Mouse (Mus musculus): Measurements from ENCODE around the gene Hif3a. TPM values are rescaled to one million over a fixed set of nuclear protein-coding genes. Genes with fewer than 3 reads are reported as not detected.

Gene Hif3a
- polyA plus RNA-seq, 1 experiment from 2014 or later: 7.4 TPM

DNA sequence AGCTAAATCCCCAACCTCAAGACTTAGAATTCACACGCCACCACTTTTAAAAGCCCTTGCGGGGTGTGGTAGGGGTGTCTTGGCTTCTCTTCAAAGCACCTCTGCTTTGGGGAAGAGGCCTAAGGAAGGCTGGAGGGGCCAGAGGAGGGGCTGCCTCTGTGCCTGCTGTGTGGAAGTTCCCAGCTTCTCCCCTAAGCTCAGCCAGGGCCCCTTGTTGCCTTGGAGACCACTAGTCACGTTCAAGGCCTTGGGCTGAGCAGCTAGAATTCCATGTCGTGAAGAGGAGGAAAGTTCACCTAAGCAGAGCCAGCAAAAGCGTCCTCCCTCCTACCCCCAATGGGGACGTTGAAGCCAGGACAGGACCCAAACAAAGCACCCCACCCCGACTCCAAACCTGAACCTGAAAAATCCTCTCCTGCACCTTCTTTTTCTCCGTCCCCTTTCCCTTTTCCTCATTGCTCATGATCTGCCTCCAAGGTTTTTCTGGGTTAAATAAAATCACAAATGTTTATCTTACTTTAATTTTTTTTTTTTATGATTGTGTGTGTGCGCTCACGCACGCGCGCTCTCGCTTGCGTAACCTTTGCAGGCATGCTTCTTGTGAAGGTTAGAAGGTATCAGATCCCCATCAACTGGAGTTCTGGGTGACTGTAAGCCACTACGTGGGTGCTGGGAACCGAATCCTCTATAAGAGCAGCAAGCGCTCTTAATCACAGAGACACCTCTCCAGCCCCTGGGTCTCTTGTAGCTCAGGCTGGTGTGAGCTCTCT, 70.4 kb downstream of the Hif3a start:
- peaks cover 68% of the 10 kb centered on the region for H3K4me1 ChIP-seq
- peak overlapping the region; percentile 18 for H3K4me3 ChIP-seq
- peak; percentile 80 for DNase-seq (ENCODE audit: low spot score)
- no peaks in the 10 kb centered on the region for H3K27me3 ChIP-seq (ENCODE audit: low read depth, poor library complexity, severe bottlenecking)
- H3K9me3 ChIP-seq (replicated peaks): no peaks in the 10 kb centered on the region
- peaks cover 21% of the 10 kb centered on the region for H3K36me3 ChIP-seq
- peak overlapping the region; percentile 87 for H3K27ac ChIP-seq
- 61% methylated on average over 18 of the region's 18 CpGs for WGBS

- Histone ChIP-seq H3K4me3 (no peak overlapping the region), H3K36me3 (peaks cover 8% of the 10 kb centered on the region), H3K27me3 (ENCODE audit: low read depth, poor library complexity, severe bottlenecking) (no peaks in the 10 kb centered on the region), H3K27ac (peak overlapping the region; percentile 71; the same call in 1 of the 2 replicates), H3K9me3 (replicated peaks) (no peaks in the 10 kb centered on the region), H3K4me1 (peaks cover 53% of the 10 kb centered on the region)
- WGBS: 55% methylated on average over 15 of the region's 15 CpGs
- no peak for DNase-seq (ENCODE audit: low spot score)
Measured at GRCm38 (mm10) chr7:16990006-16990744, 72.1 kb downstream of the Hif3a start.

- Histone ChIP-seq H3K36me3 (0 out of 2 replicates have a peak, but pooled peaks cover 5% of the 10 kb centered on the region), H3K4me1 (peaks cover 51% of the 10 kb centered on the region), H3K27me3 (ENCODE audit: low read depth, poor library complexity, severe bottlenecking) (no peaks in the 10 kb centered on the region), H3K9me3 (replicated peaks) (no peaks in the 10 kb centered on the region), H3K4me3 (no peak overlapping the region), H3K27ac (no peak overlapping the region)
- no peak for DNase-seq (ENCODE audit: low spot score)
- 66% methylated on average over 3 of the region's 3 CpGs for WGBS
Measured at GRCm38 (mm10) chr7:16988405-16988804, 73.8 kb downstream of the Hif3a start.

DNA sequence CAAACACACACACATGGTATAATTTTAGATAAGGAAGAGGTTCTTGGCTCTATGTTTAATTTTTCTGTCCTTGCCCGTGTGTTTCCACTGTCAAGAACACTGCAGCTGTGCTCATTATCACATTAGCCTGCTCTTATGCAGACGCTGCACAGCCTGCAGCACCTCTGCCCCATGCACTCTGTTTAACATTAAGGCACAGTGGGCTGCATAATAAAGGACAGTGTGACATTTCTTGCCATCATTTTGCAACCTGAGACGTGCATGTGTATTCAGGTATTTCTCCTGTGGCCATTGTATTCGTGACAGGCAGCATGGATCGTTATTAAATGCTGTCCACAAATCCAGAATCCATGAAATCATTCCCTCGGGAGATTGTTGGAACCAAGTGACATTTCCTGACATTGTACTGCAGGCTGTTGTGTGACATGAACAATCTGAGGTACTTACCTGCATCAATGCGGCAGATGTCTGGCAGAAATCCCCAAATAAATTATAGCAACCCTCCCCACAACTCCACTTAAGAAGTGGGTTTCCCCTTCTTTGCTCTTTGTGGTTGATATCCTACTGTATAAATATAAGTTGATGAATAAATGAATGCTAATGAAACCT, 74.6 kb downstream of the Hif3a start:
- H3K27ac ChIP-seq: 0 out of 2 replicates have a peak overlapping the region, but pooled peaks have one; percentile 31
- peaks cover 55% of the 10 kb centered on the region for H3K4me1 ChIP-seq
- H3K9me3 ChIP-seq (replicated peaks): no peaks in the 10 kb centered on the region
- no peak for DNase-seq (ENCODE audit: low spot score)
- H3K27me3 ChIP-seq (ENCODE audit: low read depth, poor library complexity, severe bottlenecking): no peaks in the 10 kb centered on the region
- 0 out of 2 replicates have a peak, but pooled peaks cover 5% of the 10 kb centered on the region for H3K36me3 ChIP-seq
- no peak overlapping the region for H3K4me3 ChIP-seq
- 73% methylated on average over 7 of the region's 7 CpGs for WGBS

DNA sequence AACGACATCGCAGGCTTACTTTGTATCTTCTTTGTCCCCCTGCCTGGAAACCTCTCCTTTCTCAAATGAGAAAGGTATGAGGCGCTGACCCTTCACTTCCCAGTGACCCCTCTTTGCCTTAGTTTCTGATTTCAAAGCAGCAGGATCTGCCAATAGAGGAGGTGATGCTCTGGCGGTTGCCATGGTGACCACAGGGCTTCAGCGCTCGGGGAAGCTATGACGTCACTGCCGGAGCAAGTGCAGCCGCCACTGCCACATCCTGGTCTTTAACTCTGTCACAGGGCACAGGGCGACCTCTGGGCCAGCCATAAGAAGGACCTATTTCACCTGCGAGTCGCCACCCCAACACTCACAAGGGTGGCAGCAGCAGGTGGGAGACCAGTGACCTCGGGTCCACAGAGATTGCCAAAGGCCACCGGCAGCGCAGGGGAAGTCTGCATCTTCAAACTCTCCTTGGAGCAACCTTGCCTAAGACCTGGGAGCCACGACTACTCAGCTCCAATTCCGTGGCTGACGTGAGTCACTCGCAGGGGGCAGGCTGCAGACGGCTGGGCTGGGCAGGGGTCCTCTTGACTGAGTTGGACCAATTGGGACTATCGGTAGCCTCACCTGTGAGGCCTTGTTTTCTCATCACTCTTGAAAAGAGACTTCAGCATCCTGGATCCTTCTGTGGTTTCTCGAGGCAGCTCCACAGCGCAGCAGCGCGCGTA, 79.2 kb downstream of the Hif3a start, which contains the start of gene Gm42372:
Gene Gm42372, plus strand, starts transcription at position 228 of the 710 bp plus-strand sequence.
- H3K4me3 ChIP-seq: peak within 1 kb of the TSS; percentile 48
- DNase-seq (ENCODE audit: low spot score): peak; percentile 94
- H3K36me3 ChIP-seq: 0 out of 2 replicates have a peak, but pooled peaks cover 5% of the 10 kb centered on the region
- WGBS: 21% methylated on average over 26 of the region's 26 CpGs
- H3K4me1 ChIP-seq: peaks cover 53% of the 10 kb centered on the region
- no peaks in the 10 kb centered on the region for H3K9me3 ChIP-seq (replicated peaks)
- no peaks in the 10 kb centered on the region for H3K27me3 ChIP-seq (ENCODE audit: low read depth, poor library complexity, severe bottlenecking)
- peak within 1 kb of the TSS; percentile 83 for H3K27ac ChIP-seq

Other genes starting within 250 kb of the Hif3a start
- gene Strn4, start 246.5 kb downstream of the Hif3a start, polyA plus RNA-seq (2016; fragmentation: Nextera tagmentation; extraction: Ambion mirVana): 130 and 145 TPM in 2 replicates
- gene Fkrp, start 245.7 kb downstream of the Hif3a start, polyA plus RNA-seq (2016; fragmentation: Nextera tagmentation; extraction: Ambion mirVana): 27.2 and 33.1 TPM in 2 replicates
- 15.0 and 15.6 TPM in 2 replicates for gene Prkd2, start 219.5 kb downstream of the Hif3a start, polyA plus RNA-seq (2016; fragmentation: Nextera tagmentation; extraction: Ambion mirVana)
- 7.0 and 8.2 TPM in 2 replicates for gene Dact3, start 187.1 kb downstream of the Hif3a start, polyA plus RNA-seq (2016; fragmentation: Nextera tagmentation; extraction: Ambion mirVana)
- gene Gng8, start 170.6 kb downstream of the Hif3a start, polyA plus RNA-seq (2016; fragmentation: Nextera tagmentation; extraction: Ambion mirVana): 15.4 and 18.5 TPM in 2 replicates
- gene Ptgir, start 155.9 kb downstream of the Hif3a start, polyA plus RNA-seq (2016; fragmentation: Nextera tagmentation; extraction: Ambion mirVana): 0.18 and 0.43 TPM in 2 replicates
- gene Calm3, start 138.3 kb downstream of the Hif3a start, polyA plus RNA-seq (2016; fragmentation: Nextera tagmentation; extraction: Ambion mirVana): 127 and 134 TPM in 2 replicates
- gene Pnmal2, start 117.7 kb downstream of the Hif3a start, polyA plus RNA-seq (2016; fragmentation: Nextera tagmentation; extraction: Ambion mirVana): 2.6 and 5.7 TPM in 2 replicates
- 0.79 and 1.5 TPM in 2 replicates for gene Pnmal1, start 102.7 kb downstream of the Hif3a start, polyA plus RNA-seq (2016; fragmentation: Nextera tagmentation; extraction: Ambion mirVana)
- 0.96 and 0.98 TPM in 2 replicates for gene Gm42372, start 79.3 kb downstream of the Hif3a start, polyA plus RNA-seq (2016; fragmentation: Nextera tagmentation; extraction: Ambion mirVana)
- gene Ccdc8, start 69.7 kb downstream of the Hif3a start, polyA plus RNA-seq (2016; fragmentation: Nextera tagmentation; extraction: Ambion mirVana): 13.7 and 13.8 TPM in 2 replicates
- 149 and 158 TPM in 2 replicates for gene Ppp5c, start 34.5 kb downstream of the Hif3a start, polyA plus RNA-seq (2016; fragmentation: Nextera tagmentation; extraction: Ambion mirVana)
- gene Psg16, start 11.6 kb upstream of the Hif3a start, polyA plus RNA-seq (2016; fragmentation: Nextera tagmentation; extraction: Ambion mirVana): 0.05 and 0.06 TPM in 2 replicates
- gene Ceacam3, start 87.9 kb upstream of the Hif3a start, polyA plus RNA-seq (2016; fragmentation: Nextera tagmentation; extraction: Ambion mirVana): not detected in 2 replicates
- not detected in 2 replicates for gene Psg29, start 141.1 kb upstream of the Hif3a start, polyA plus RNA-seq (2016; fragmentation: Nextera tagmentation; extraction: Ambion mirVana)

Measured in limb, embryonic 10.5 days (tissue).